Mouse (Mus musculus): Measurements from ENCODE around the gene Mcam.

- TF ChIP-seq CTCF (IDR thresholded peaks at IDR 0.05 in 2 of 3, conservative IDR thresholded peaks at IDR 0.05 in 1 of 3; ENCODE audit: control insufficient read depth in 1 of 3, insufficient read depth in 1 of 3, low read depth in 2 of 3, low read length in 3 of 3, poor library complexity in 1 of 3, severe bottlenecking in 1 of 3) (no peak), POLR2A (IDR thresholded peaks at IDR 0.05; ENCODE audit: control insufficient read depth in 1 of 2, insufficient read depth in 1 of 2, low read depth in 1 of 2, low read length in 2 of 2, poor library complexity in 1 of 2) (no peak), ETS1 (IDR thresholded peaks at IDR 0.05; ENCODE audit: low read depth, low read length) (no peak)
Observed at GRCm38 (mm10) chr9:44130034-44130433, 4.2 kb upstream of the Mcam start.
